Mouse (Mus musculus) retina, embryonic 14.5 days (tissue): Measurements from ENCODE around the gene Dlg2.

Experiments
- DNase-seq: peaks from one replicate; pipeline ENCODE4 v3.0.0-alpha.2; 2015; ENCODE audit warnings: low spot score

Dlg2 gene

GRCm38 (mm10) chr7:91090830-91091683, 614.6 kb downstream of the Dlg2 start:
- peak; percentile 39 for DNase-seq

- DNase-seq: no peak
Measured at GRCm38 (mm10) chr7:91096467-91096866, 620.0 kb downstream of the Dlg2 start.

GRCm38 (mm10) chr7:91098521-91098920, 622.0 kb downstream of the Dlg2 start:
- no peak for DNase-seq

GRCm38 (mm10) chr7:91109575-91109974, 633.1 kb downstream of the Dlg2 start:
- no peak for DNase-seq

GRCm38 (mm10) chr7:91132128-91132527, 655.7 kb downstream of the Dlg2 start:
- no peak for DNase-seq

GRCm38 (mm10) chr7:91154096-91154495, 677.6 kb downstream of the Dlg2 start:
- no peak for DNase-seq

GRCm38 (mm10) chr7:91159144-91159543, 682.7 kb downstream of the Dlg2 start:
- peak; percentile 8 for DNase-seq

- no peak for DNase-seq
Measured at GRCm38 (mm10) chr7:91161643-91162175, 685.2 kb downstream of the Dlg2 start.

- DNase-seq: no peak
Measured at GRCm38 (mm10) chr7:91173560-91173959, 697.1 kb downstream of the Dlg2 start.

GRCm38 (mm10) chr7:91188211-91188610, 711.7 kb downstream of the Dlg2 start:
- no peak for DNase-seq

- DNase-seq: no peak
Measured at GRCm38 (mm10) chr7:91199372-91199771, 722.9 kb downstream of the Dlg2 start.

- no peak for DNase-seq
Measured at GRCm38 (mm10) chr7:91208083-91208852, 731.8 kb downstream of the Dlg2 start.

- no peak for DNase-seq
Measured at GRCm38 (mm10) chr7:91208973-91209372, 732.5 kb downstream of the Dlg2 start.

- no peak for DNase-seq
Measured at GRCm38 (mm10) chr7:91212236-91212635, 735.8 kb downstream of the Dlg2 start.

- DNase-seq: peak; percentile 72
Measured at GRCm38 (mm10) chr7:91214921-91215320, 738.4 kb downstream of the Dlg2 start.

GRCm38 (mm10) chr7:91218321-91218987, 742.0 kb downstream of the Dlg2 start:
- no peak for DNase-seq

GRCm38 (mm10) chr7:91226442-91226841, 750.0 kb downstream of the Dlg2 start:
- DNase-seq: peak; percentile 88

- no peak for DNase-seq
Measured at GRCm38 (mm10) chr7:91241718-91242117, 765.2 kb downstream of the Dlg2 start.

GRCm38 (mm10) chr7:91261672-91262030, 785.2 kb downstream of the Dlg2 start:
- DNase-seq: no peak

GRCm38 (mm10) chr7:91262031-91262951, 785.8 kb downstream of the Dlg2 start:
- peak; percentile 66 for DNase-seq

- peak; percentile 27 for DNase-seq
Measured at GRCm38 (mm10) chr7:91262998-91263397, 786.5 kb downstream of the Dlg2 start.
